Mouse (Mus musculus) retina, adult 2 months (tissue): Measurements from ENCODE around the gene Sync.
A peak's percentile ranks its signal among the peaks of the same experiment; 100 is the strongest.

Experiments used
- DNase-seq: peaks from one replicate; pipeline ENCODE4 v3.0.0-alpha.2; 2012; ENCODE audit warnings: low read depth, low spot score

Gene Sync

GRCm38 (mm10) chr4:129303816-129304215 is 16.4 kb downstream of the Sync start:
- no peak for DNase-seq

- DNase-seq = no peak
These were observed 16.9 kb downstream of the Sync start for GRCm38 (mm10) chr4:129304306-129304705.

GRCm38 (mm10) chr4:129307936-129308335 is 20.5 kb downstream of the Sync start:
- no peak for DNase-seq

- no peak for DNase-seq
These were observed 26.5 kb downstream of the Sync start for GRCm38 (mm10) chr4:129313886-129314285.

GRCm38 (mm10) chr4:129320876-129321275 is 33.5 kb downstream of the Sync start:
- no peak for DNase-seq

GRCm38 (mm10) chr4:129322042-129322441 is 34.6 kb downstream of the Sync start:
- DNase-seq = no peak

GRCm38 (mm10) chr4:129323491-129323890 is 36.1 kb downstream of the Sync start:
- no peak for DNase-seq

GRCm38 (mm10) chr4:129324756-129325155 is 37.3 kb downstream of the Sync start:
- no peak for DNase-seq

GRCm38 (mm10) chr4:129326191-129326590 is 38.8 kb downstream of the Sync start:
- DNase-seq = no peak

GRCm38 (mm10) chr4:129332846-129333245 is 45.4 kb downstream of the Sync start:
- DNase-seq = no peak

GRCm38 (mm10) chr4:129334677-129335215 is 47.3 kb downstream of the Sync start:
- DNase-seq = no peak

- peak; percentile 94 for DNase-seq
These were observed 48.0 kb downstream of the Sync start, which contains the start of the genes Rbbp4 and Zbtb8os for GRCm38 (mm10) chr4:129335216-129336074. Rbbp4 (minus strand) TSS chr4:129335370. Zbtb8os (plus strand) TSS chr4:129335695.

- no peak for DNase-seq
These were observed 48.9 kb downstream of the Sync start for GRCm38 (mm10) chr4:129336291-129336690.

- no peak for DNase-seq
These were observed 52.3 kb downstream of the Sync start for GRCm38 (mm10) chr4:129339743-129340142.

GRCm38 (mm10) chr4:129341888-129342287 is 54.5 kb downstream of the Sync start:
- DNase-seq = no peak

GRCm38 (mm10) chr4:129342705-129343104 is 55.3 kb downstream of the Sync start:
- DNase-seq = no peak

GRCm38 (mm10) chr4:129346481-129347154 is 59.2 kb downstream of the Sync start:
- DNase-seq = no peak

- DNase-seq = peak; percentile 72
These were observed 63.2 kb downstream of the Sync start for GRCm38 (mm10) chr4:129350644-129351043.

GRCm38 (mm10) chr4:129351111-129351510 is 63.7 kb downstream of the Sync start:
- no peak for DNase-seq

GRCm38 (mm10) chr4:129353176-129353575 is 65.8 kb downstream of the Sync start:
- DNase-seq = no peak

GRCm38 (mm10) chr4:129354236-129354635 is 66.8 kb downstream of the Sync start:
- DNase-seq = no peak

- no peak for DNase-seq
These were observed 70.3 kb downstream of the Sync start for GRCm38 (mm10) chr4:129357613-129358163.
